Mouse (Mus musculus) kidney, postnatal 25 days (tissue): ENCODE measurements around the gene Prnp.

ENCODE experiments used
- DNase-seq, 2 experiments: peaks; one replicate each; pipeline ENCODE4 v3.0.0; 2021; ENCODE audit warnings: mixed read lengths in 2 of 2

The Prnp gene

DNA sequence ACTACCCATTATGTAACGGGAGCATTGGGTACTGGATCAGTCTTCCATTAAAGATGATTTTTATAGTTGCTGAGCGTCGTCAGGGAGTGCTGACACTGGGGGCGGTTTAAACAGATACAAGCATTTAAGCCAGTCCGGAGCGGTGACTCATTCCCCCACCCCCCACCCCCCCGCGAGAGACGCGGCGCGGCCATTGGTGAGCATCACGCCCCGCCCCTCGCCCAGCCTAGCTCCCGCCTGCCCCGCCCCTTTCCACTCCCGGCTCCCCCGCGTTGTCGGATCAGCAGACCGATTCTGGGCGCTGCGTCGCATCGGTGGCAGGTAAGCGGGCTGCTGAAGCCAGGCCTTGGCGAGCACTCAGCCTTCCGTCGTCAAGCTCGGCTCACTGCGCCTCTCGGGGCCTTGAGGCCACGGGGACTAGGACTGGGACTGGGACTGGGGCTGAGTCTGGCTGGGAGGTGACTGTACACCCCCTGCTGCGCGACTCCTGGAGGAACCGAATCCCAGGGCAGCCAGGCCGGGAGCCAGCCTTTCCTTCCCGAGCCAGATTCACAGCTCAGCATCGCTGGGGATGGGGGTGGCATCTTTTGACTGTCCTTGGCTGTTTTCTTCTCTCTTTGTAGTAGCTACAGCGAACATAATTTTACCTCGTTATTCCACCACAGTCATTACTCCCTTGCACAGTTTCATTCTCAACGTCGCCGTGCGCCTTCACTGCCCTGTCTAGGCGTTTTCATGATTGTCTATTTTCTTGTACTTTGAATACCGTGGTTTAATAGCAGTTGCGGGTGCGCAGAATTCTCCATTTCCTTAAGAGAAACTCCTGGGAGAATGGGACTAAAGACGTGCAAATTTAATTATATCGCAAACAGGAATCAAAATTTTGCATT, at the start of gene Prnp, which contains the start of gene Prn:
Prnp (plus strand) TSS at position 246 of the 890 bp plus-strand sequence.
Prn (plus strand) TSS at position 275 of the 890 bp plus-strand sequence.
- DNase-seq = peak; percentile 95 to 96

DNA sequence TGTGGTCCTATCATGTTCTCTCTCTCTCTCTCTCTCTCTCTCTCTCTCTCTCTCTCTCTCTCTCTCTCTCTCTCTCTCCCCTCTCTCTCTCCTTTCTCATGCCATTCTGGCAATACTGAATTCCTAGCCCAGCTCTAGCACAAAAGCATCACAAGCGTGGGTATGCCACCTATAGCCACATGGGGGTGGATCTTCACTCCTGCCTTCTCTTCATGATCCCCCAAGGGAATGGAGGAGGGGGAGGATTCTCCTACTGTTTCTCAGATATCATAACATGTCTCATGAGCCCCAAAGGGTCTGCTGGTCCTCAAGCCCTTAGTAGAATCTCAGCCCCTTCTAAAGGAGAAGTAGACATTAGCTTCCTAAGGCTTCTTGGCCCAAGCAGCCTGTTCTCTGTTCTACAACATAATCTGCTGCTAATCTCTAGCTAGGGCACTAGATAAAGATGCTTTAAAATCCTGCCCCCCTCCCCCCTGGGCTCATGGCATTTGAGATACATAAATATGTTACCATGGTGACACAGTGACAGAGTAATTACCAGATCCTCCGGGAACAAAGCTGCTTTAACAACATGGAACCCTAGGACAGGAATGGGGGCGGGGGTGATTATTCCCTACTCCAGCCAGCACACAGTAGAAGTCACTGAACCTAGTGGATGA, 47.0 kb upstream of the Prnp start:
- DNase-seq = no peak

GRCm38 (mm10) chr2:131863472-131863871, 46.3 kb upstream of the Prnp start:
- no peak for DNase-seq

- DNase-seq = no peak
These were observed 45.4 kb upstream of the Prnp start for GRCm38 (mm10) chr2:131864262-131864796.

GRCm38 (mm10) chr2:131866676-131867075, 43.1 kb upstream of the Prnp start:
- no peak for DNase-seq

DNA sequence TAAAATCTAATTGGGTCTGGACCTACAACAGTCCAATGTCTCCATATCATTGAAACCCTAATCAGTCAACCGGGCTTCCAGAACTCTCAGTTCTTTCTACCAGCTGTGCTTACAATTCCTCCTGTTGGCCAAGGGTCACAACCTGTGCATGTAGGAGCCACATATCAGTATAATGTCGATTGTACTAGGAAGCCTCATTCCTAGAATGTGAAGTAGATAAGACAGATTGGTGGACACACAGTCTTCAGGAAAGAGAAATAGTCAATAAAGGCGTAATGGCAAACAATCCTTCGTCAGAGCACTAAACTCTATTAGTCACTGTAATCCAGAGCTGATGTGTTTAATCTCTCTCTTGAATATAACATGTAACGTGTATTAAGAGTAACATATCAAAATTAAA, 40.7 kb upstream of the Prnp start:
- DNase-seq = no peak

DNA sequence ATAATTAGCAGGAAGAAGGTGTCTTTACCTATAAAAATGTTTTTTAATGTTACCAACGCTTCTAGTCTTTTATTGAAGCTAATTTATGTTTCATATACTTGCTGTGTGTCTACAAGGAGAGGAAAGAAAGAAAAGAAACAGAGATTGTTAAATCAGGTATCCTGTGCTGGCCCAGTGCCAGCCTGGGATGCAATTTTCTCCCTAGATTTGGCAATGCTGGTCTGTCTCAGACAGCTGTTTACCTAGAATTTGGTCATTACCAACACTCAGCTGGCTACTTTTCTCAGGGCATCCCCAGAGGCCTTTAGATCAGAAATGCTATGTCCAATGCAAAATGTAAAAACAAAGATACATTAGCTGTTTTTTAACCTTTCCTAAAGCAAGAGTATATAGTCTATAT, 36.4 kb upstream of the Prnp start:
- no peak for DNase-seq

GRCm38 (mm10) chr2:131876551-131877265, 33.0 kb upstream of the Prnp start:
- no peak for DNase-seq

DNA sequence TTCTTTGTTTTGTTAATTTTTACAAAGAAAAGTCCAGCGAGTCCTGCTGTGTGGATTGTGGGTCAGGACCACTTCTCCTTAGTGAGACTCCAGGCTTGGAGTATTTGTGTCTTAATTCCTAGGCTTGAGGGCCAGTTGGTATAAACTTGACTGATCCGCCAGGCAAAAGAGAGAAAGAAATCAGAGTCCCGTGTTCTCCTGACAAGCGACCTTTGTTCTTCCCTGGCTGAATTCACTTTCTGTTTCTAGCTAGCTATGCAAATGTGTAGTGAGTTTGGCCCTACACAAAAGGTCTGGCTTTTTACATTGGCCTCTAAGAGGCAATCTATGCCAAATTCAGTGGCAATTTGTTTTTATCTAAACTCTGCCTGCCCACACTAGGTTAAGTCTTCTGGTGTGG, 28.0 kb upstream of the Prnp start:
- peak in 1 of 2 experiments; percentile 17 for DNase-seq

DNA sequence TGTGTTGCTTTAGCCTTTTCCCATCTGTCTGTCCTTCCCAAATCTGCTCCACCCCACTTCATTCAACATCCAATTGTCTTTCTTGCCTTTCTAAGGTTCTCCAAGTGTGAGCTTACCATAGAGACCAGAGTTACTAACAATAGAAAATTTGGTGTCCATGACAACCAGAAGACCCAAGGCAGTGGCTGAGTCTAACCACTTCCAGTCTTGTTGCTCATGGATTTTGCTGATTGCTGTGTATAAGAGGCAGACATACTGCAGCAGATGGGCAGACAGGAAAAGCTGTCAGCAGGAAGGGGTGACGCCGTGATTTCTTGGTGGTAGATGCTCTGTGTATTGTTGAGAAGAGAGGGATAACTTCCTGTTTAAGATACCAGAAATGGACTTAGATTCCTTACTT, 26.6 kb upstream of the Prnp start:
- DNase-seq = no peak

DNA sequence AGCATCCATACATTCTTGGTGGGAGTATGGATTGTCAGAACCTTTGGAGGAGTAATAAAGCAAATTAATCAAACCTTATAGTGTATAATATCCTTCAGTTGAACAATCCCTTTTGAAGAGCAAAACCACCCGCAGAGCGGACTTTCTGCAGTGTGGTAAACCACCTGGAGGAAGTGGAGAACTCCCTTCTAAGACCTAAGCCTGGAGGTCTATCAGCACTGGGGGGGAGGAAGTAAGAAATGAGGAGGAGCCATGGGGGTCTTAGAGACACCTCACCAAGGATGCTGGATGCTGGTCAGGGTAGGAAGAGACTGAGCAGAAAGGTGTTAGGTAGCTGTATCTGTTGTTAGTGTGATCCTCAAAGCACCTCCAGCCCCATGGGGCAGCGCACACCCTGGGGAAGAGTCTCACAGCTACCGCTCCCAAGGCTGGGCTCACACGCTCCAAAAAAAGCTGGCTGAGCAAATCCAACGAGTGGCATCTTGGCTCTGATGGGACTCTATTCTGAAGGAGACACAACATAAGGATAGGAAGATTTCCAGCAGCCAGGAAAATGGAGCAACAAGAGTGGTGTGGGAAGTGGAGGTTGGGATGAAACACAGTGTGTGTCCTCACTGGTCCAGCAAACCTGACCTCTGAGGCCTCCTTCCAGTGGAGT, 23.1 kb upstream of the Prnp start:
- DNase-seq = no peak

DNA sequence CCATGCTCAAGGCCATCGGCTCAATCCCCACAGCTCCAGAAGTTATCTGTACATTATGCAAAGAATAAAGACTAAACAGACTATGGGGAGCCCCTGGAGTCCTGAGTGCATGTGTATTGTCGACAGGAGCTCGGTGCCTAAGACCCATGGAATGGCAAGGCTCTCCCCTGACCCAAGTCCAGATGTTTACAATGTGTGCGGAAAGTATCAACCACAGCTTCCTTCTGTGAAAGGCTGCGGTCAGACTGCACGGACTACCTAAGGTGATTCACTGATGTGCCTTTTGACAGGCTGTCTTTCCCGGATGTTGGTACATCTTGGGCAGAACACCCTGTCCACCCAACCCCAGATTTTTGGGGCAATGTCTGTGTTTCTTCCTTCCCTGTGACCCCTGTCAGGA, 21.5 kb upstream of the Prnp start:
- DNase-seq = no peak

GRCm38 (mm10) chr2:131892534-131892933, 17.2 kb upstream of the Prnp start:
- DNase-seq = no peak

GRCm38 (mm10) chr2:131895106-131895505, 14.6 kb upstream of the Prnp start:
- DNase-seq = no peak

GRCm38 (mm10) chr2:131896011-131896410, 13.7 kb upstream of the Prnp start:
- no peak for DNase-seq

DNA sequence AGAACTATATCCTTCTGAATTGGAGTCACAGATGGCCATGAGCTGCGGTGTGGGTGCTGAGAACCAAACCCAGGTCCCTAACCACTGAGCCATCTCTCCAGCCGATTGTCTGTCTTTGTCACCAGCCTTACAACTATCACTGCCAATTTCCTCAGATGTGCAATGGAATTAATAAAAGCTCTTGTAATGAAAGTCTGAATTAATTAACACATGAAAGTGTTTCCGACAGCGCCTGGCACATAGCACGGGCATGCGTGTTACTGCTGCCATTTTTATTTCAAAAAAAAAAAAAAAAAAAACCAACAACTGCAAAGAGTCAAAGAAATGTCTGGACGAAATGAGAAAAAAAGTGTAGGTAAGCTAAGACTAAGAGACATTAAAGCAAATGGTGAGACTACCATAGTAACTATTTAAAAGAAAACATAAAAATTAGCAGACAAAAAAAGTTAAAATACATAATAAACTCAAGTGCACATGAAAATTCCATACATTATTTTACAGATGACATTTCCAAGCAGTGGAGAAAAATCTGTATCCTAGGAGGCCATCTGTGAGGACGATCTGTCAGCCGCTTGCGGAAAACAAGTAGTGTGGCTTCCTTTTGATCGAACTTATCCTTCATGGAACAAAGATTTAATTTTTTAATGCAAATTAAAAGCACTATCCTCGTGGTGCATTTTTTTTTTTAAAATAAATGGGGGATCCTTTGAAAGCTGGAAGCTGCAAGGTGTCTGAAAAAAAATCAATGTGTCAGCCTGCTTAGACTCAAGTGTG, 12.2 kb upstream of the Prnp start:
- no peak for DNase-seq

- no peak for DNase-seq
These were observed 7.3 kb upstream of the Prnp start for GRCm38 (mm10) chr2:131902423-131902822.

- DNase-seq = no peak
These were observed 6.9 kb upstream of the Prnp start for GRCm38 (mm10) chr2:131902867-131903266.

- no peak for DNase-seq
These were observed 4.7 kb upstream of the Prnp start for GRCm38 (mm10) chr2:131905025-131905424.

GRCm38 (mm10) chr2:131905776-131906175, 4.0 kb upstream of the Prnp start:
- no peak for DNase-seq

GRCm38 (mm10) chr2:131906266-131906665, 3.5 kb upstream of the Prnp start:
- DNase-seq = no peak

DNA sequence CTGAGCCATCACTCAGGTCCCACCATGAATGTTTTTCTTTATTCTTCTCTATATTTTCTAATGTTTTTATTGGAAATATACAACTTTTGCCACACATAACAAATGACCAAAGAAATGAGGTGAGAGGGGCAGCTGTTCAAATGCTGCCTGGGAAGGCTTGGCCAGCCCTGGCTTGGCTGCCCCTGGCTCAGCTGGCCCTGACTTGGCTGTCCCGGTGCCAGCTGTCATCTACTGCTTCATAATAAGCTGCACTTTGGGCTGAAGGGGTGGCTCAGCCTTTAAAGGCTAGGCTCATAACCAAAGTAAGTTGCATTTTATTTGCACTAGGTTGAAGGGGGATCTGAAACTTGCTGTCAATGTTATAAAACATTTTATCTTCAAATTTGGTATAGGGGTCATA, 2.9 kb upstream of the Prnp start:
- peak; percentile 46 to 66 for DNase-seq
